Mouse (Mus musculus) cerebellum, adult 2 months (tissue): Measurements from ENCODE around the gene Derl3.

ENCODE experiments used
- CTCF ChIP-seq: fragments of 200-500 bp; IDR thresholded peaks from 2 replicates; pipeline ENCODE4 v1.5.1; 2011; ENCODE audit warnings: low read depth, mild to moderate bottlenecking, control low read depth, low read length, moderate library complexity, borderline replicate concordance; ENCODE audit not compliant: insufficient read depth
- POLR2A ChIP-seq: fragments of 200-500 bp; IDR thresholded peaks from 2 replicates; pipeline ENCODE4 v1.6.1; 2011; ENCODE audit warnings: low read length, control low read depth, borderline replicate concordance; ENCODE audit not compliant: insufficient read depth

DNA sequence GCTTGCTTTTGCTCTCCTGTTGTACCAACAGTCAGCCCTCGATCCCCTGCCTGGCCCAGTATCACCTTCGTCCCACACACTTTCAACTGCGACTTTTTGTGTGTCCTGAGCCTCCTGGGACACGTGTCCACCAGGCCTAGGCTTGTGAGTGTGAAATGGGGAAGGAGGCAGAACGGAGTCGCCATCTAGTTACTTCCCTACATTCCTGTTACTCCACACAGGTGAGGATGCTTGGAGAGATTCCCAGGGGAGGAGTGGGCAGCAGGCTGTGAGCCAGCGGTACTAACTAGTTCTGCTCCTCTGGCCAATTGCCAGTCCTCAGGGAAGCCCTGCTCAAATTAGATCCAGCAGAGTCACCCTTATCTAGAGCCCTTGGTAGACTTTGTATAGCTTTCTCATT, 32.5 kb upstream of the Derl3 start:
- TF ChIP-seq POLR2A (no peak), CTCF (no peak)
